Mouse (Mus musculus): ENCODE results near the gene Ttc22. TPM values are rescaled to one million over a fixed set of nuclear protein-coding genes. Genes with fewer than 3 reads are reported as not detected.

Gene Ttc22
- total RNA-seq (2021) = not detected
- long read RNA-seq, experiment 1 = 0 reads
- long read RNA-seq, experiment 2 = 0 reads

DNA sequence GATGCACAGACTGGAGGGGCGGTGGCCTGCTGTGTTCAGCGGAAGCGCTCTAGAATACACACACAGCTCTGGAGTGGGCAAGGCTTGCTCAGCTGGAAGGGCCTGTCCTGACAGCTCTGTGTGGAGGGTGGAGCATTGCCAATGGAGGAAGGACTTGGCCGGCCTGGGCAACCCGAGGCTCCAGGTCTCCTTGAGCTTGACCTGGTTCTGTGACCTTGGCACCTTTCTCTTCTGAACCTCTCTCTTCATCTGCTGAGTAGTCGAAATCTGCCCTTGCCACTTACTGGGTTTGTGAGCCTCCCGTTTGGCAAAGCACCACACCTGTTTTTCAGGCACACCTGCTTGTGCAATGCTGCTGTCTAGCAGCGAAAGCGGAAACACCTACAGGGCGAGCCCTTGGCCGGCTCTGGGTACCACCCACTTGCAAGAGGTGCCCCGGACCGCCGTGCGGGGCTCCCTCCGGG is at the start of gene Ttc22:
Gene Ttc22, plus strand, starts transcription at position 403 of the 464 bp plus-strand sequence.
- intact Hi-C loops (cut with DNase I) = no loop called here
- DNase-seq = no peak

DNA sequence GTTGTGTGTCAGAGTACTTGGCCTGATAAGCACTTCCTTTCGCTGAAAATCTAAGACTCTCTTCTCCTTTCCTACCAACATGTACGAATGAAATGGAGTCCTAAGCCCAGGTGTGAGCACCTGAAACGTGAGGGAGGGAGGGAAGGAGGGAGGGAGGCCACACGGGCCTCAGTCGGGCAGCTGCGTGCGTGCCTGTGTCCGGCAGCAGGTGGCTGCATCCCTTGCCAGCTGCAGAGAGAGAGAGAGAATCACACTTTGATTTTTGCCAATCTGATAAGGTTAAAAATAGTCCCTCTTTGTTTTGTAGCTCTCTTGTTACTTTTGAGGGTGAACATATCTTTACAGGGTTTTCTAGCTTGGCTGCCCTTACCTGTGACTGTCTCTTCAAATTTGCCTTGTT is 47.2 kb upstream of the Ttc22 start:
- no peak for DNase-seq

DNA sequence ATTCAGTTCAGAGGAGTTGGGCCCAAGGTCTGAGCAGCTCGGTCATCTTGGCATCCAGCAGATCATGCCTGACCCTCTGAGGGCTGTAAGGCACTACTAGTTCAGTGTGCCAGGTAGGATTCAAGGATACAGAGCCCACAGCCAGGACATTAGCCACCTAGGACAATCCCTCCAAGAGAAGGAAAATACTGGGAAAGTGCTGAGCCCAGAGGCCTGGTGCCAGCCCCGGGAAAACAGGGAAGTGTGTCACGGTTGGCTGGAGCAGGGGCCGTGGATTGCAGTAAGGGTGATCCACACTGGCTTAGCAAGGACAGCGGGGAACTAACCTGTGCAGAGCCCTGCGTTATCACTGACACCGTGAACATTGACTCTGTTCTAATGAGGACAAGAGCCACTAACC is 44.7 kb upstream of the Ttc22 start:
- intact Hi-C loops (cut with DNase I) = no loop called here
- DNase-seq = no peak

More for the DNA sequence above, 47.2 kb upstream of the Ttc22 start:
- intact Hi-C loops (cut with DNase I) = no loop called here

DNA sequence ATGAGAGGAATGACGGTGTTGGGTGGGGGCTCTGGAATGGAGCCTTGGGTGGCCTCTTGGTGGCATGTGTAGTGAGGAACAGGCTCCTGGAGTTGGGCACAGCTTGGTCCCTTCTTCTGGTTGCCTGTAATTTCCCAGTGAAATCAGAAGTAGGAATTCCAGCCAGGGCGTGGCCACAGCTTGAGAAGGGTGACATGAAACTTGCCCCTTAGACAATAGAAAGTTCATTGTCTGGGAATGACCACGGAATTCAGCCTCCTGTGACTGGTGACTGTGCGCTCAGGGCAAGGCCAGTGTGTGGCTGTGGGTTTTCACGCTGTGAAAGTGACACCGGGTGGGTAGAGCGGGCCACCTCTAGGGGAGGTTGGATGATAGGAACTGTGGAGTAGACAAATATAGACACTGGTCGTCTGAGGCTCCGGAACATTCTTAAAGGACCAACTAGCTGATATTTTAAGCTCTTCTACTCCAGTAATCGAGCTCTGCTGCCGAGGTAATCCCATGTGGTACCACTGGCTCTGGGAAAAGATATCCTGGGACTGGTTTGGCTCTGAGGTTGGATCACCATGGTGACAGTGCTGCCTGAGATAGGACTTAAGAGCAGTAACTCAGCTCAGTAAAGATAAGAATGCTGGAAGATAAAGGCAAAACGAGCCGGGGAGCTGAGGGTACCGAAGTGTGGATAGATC is 40.9 kb upstream of the Ttc22 start:
- intact Hi-C loops (cut with DNase I) = no loop called here
- no peak for DNase-seq

GRCm38 (mm10) chr4:106581865-106582204 is 40.4 kb upstream of the Ttc22 start:
- intact Hi-C loops (cut with DNase I) = no loop called here

GRCm38 (mm10) chr4:106582428-106583153 is 39.6 kb upstream of the Ttc22 start:
- intact Hi-C loops (cut with DNase I) = no loop called here
- no peak for DNase-seq

More at GRCm38 (mm10) chr4:106581865-106582204, 40.4 kb upstream of the Ttc22 start:
- DNase-seq = no peak

- no peak for DNase-seq
- intact Hi-C loops (cut with DNase I) = no loop called here
These were observed 37.6 kb upstream of the Ttc22 start for GRCm38 (mm10) chr4:106584665-106585064.

DNA sequence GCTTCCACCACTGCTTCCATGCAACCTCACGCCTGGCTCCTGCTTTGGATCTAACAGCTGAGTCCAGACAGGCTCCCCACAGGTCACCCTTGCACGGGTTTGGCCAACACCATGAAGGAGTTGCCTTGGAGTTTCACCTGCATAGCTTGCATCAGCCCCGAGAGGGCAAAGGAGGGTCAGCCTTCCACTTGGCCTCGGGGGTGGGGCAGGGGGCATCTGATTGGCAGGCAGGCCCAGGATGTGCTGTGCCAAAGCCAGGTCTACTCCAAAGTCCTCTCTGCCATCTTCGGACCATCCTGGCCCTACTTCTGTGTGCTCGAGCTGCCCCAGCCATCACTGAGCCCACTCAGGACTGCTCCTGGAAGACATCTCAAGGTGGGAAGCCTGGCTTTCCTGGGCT is 35.2 kb upstream of the Ttc22 start:
- intact Hi-C loops (cut with DNase I) = no loop called here
- no peak for DNase-seq

DNA sequence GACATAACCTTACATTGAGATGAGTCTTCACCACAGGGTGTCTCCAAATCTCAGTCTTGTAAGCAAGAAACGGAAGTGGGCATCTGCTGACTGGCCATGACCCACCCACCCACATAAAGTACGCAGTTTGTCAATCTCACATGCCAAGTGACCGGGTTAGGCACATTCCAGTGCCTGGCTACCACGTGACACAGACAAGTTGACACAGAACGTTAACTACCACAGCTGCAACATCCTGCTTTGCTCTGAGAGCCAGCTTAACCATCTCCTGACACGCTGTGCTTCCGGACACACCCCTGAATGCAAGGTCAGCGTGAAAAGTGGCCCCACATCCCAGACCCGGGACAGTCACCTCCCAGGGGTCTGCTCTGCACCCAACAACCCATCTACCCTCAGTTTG is 32.1 kb upstream of the Ttc22 start:
- no peak for DNase-seq
- intact Hi-C loops (cut with DNase I) = no loop called here

- intact Hi-C loops (cut with DNase I) = no loop called here
These were observed 31.4 kb upstream of the Ttc22 start for GRCm38 (mm10) chr4:106590871-106591270.

GRCm38 (mm10) chr4:106593636-106594035 is 28.6 kb upstream of the Ttc22 start:
- intact Hi-C loops (cut with DNase I) = no loop called here
- no peak for DNase-seq

More at GRCm38 (mm10) chr4:106590871-106591270, 31.4 kb upstream of the Ttc22 start:
- DNase-seq = no peak

GRCm38 (mm10) chr4:106596200-106596599 is 26.0 kb upstream of the Ttc22 start:
- intact Hi-C loops (cut with DNase I) = no loop called here
- DNase-seq = no peak

GRCm38 (mm10) chr4:106597055-106597454 is 25.2 kb upstream of the Ttc22 start:
- DNase-seq = no peak
- intact Hi-C loops (cut with DNase I) = no loop called here

GRCm38 (mm10) chr4:106597741-106598140 is 24.5 kb upstream of the Ttc22 start:
- no peak for DNase-seq
- intact Hi-C loops (cut with DNase I) = no loop called here

DNA sequence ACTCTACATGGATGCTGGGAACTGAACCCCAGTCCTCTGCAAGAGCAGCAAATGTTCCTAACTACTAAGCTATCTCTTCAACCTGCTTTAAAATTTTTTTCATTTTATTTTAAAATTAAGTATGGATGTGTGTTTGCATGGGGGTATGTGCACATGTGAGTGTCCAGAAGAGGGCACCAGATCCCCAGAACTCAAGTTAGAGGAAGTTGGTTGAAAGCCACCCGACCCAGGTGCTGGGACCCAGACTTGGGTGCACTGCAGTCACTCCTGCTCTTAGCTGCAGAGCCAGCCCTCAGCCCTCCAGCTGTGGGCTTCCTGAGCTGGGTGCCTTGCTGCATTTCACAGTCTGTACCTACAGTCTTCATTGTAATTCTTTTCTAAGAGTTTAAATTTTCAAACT is 22.8 kb upstream of the Ttc22 start:
- intact Hi-C loops (cut with DNase I) = no loop called here
- no peak for DNase-seq

GRCm38 (mm10) chr4:106600770-106601169 is 21.5 kb upstream of the Ttc22 start:
- intact Hi-C loops (cut with DNase I) = no loop called here
- DNase-seq = no peak

GRCm38 (mm10) chr4:106606639-106607554 is 15.3 kb upstream of the Ttc22 start:
- intact Hi-C loops (cut with DNase I) = no loop called here
- DNase-seq = no peak

- DNase-seq = no peak
- intact Hi-C loops (cut with DNase I) = no loop called here
These were observed 14.3 kb upstream of the Ttc22 start for GRCm38 (mm10) chr4:106607905-106608304.

GRCm38 (mm10) chr4:106613105-106613504 is 9.1 kb upstream of the Ttc22 start:
- no peak for DNase-seq
- intact Hi-C loops (cut with DNase I) = loop anchor here (10.0 kb wide), 1 partner anchor 542 kb away; no protein-coding TSS in a partner anchor

- intact Hi-C loops (cut with DNase I) = loop anchor here (10.0 kb wide), 1 partner anchor 541 kb away; no protein-coding TSS in a partner anchor
- DNase-seq = no peak
These were observed 8.7 kb upstream of the Ttc22 start for GRCm38 (mm10) chr4:106613560-106613959.
